Mouse (Mus musculus) heart, adult 2 months (tissue): Measurements from ENCODE around the gene Rgs3. TPM values are rescaled to one million over a fixed set of nuclear protein-coding genes. Genes with fewer than 3 reads are reported as not detected.

ENCODE experiments used
- DNase-seq, 2 experiments: peaks; one replicate each; pipeline ENCODE4 v3.0.0; 2021
- H3K27ac ChIP-seq: fragments of 200-600 bp; 2 replicates; pipeline ENCODE4 v1.8.1; 2022
- H3K27me3 ChIP-seq: fragments of 200-500 bp; 2 replicates; pipeline ENCODE4 v1.6.1; 2012; ENCODE audit warnings: mild to moderate bottlenecking, low read length, inconsistent platforms, mixed read lengths; ENCODE audit not compliant: control insufficient read depth, insufficient read depth
- H3K36me3 ChIP-seq: fragments of 200-500 bp; 2 replicates; pipeline ENCODE4 v1.6.1; 2012; ENCODE audit warnings: low read length, inconsistent platforms; ENCODE audit not compliant: control insufficient read depth, insufficient read depth
- H3K4me1 ChIP-seq: fragments of 200-500 bp; 2 replicates; pipeline ENCODE4 v1.6.1; 2011; ENCODE audit warnings: low read length; ENCODE audit not compliant: control insufficient read depth, insufficient read depth
- H3K4me3 ChIP-seq: fragments of 200-600 bp; 2 replicates; pipeline ENCODE4 v1.8.1; 2022
- H3K79me2 ChIP-seq: fragments of 200-500 bp; replicated peaks from 2 replicates; pipeline ENCODE4 v1.6.1; 2012; ENCODE audit warnings: mild to moderate bottlenecking, inconsistent platforms, low read length, moderate library complexity, mixed read lengths; ENCODE audit not compliant: control insufficient read depth, insufficient read depth
- H3K9ac ChIP-seq: fragments of 200-500 bp; 2 replicates; pipeline ENCODE4 v1.6.1; 2012; ENCODE audit warnings: low read depth, mild to moderate bottlenecking, control low read depth, inconsistent platforms, low read length, mixed read lengths
- CTCF ChIP-seq: fragments of 200-600 bp; IDR thresholded peaks from 2 replicates; pipeline ENCODE4 v1.8.1; 2022; ENCODE audit warnings: antibody characterized with exemption, mild to moderate bottlenecking, moderate library complexity
- EP300 ChIP-seq: fragments of 200-500 bp; IDR thresholded peaks from 2 replicates; pipeline ENCODE4 v1.6.1; 2011; ENCODE audit warnings: low read depth, low read length, control low read depth; ENCODE audit not compliant: insufficient read depth
- POLR2A ChIP-seq: fragments of 200-500 bp; IDR thresholded peaks from 2 replicates; pipeline ENCODE4 v1.6.1; 2011; ENCODE audit warnings: mild to moderate bottlenecking, low read depth, low read length, control low read depth; ENCODE audit not compliant: insufficient read depth
- WGBS: fragments of 180-500 bp; shearing (Covaris S2); methylation state at CpG from one replicate; pipeline ENCODE4 v1.1.7; 2018; 5-methylcytosine and 5-hydroxymethylcytosine counted together
- intact Hi-C: fragments of 180-260 bp; cut with DNase I; formaldehyde crosslinking; loops from one replicate; pipeline ENCODE4 v1.15.1; 2025
- polyA plus RNA-seq: library from polyadenylated mRNA; depleted of rRNA; stranded (reverse); fragments of >200 nt; gene quantifications from 2 replicates; pipeline ENCODE4 v1.2.3, GENCODE M21; 2012
- total RNA-seq, 2 experiments: library from RNA; stranded (reverse); gene quantifications; 2 replicates each; pipeline ENCODE4 v1.2.3; 2021

The Rgs3 gene
- total and polyA plus RNA-seq, 3 experiments = 23.5 to 48.1 (median 33.7) TPM

GRCm38 (mm10) chr4:62516079-62516478, 43.6 kb upstream of the Rgs3 start:
- Histone ChIP-seq H3K4me1 (peaks cover 21% of the 10 kb centered on the region), H3K36me3 (no peaks in the 10 kb centered on the region; the same call in none of the 2 replicates), H3K27ac (peak overlapping the region; percentile 78), H3K27me3 (no peaks in the 10 kb centered on the region), H3K9ac (no peak overlapping the region), H3K79me2 (no peaks in the 10 kb centered on the region), H3K4me3 (no peak overlapping the region; the same call in 1 of the 2 replicates)
- TF ChIP-seq POLR2A = peak; percentile 40; the same call in 1 of the 2 replicates
- peak; percentile 72 for TF ChIP-seq EP300
- TF ChIP-seq CTCF = peak; percentile 47
- WGBS = 34% methylated on average over 2 of the region's 2 CpGs
- intact Hi-C loops = loop anchor here (2.0 to 10.0 kb wide), 5 partner anchors 13 to 889 kb away; partner anchors contain the start of genes Akna, Fkbp15, Hdhd3 and Slc31a1
- DNase-seq = peak; percentile 70 to 81

- Histone ChIP-seq H3K27me3 (no peaks in the 10 kb centered on the region), H3K79me2 (no peaks in the 10 kb centered on the region), H3K4me1 (peaks cover 21% of the 10 kb centered on the region), H3K27ac (peak overlapping the region; percentile 78), H3K36me3 (no peaks in the 10 kb centered on the region; the same call in none of the 2 replicates), H3K9ac (no peak overlapping the region), H3K4me3 (no peak overlapping the region)
- TF ChIP-seq CTCF (no peak), POLR2A (no peak), EP300 (no peak)
- DNase-seq = peak in 1 of 2 experiments; percentile 24
- intact Hi-C loops = loop anchor here (2.0 to 10.0 kb wide), 5 partner anchors 14 to 888 kb away; partner anchors contain the start of genes Akna, Fkbp15, Hdhd3 and Slc31a1
- 43% methylated on average over 1 of the region's 1 CpGs for WGBS
Measured at GRCm38 (mm10) chr4:62516579-62516978, 43.1 kb upstream of the Rgs3 start.

DNA sequence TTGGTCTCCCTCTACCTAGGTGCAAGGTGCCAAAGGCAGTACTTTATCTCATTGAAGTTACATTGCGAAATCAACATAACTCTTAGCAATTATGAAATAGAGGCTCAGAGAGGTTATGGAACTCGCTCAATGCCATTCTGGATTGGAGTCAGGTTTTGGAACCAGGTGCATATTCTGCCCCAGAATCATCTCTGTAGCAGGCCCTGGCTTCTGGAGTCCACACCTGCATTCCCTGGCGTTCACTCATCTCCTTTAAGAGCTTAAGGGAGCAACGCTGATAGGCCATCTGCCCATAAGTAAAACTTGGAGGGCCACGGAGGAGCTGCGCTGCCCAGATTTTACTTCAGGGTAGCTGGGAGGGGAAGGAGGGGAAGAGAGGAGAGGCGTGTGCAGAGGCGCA, 42.6 kb upstream of the Rgs3 start:
- H3K36me3 ChIP-seq = no peaks in the 10 kb centered on the region; the same call in none of the 2 replicates
- peak overlapping the region; percentile 78 for H3K27ac ChIP-seq
- TF ChIP-seq CTCF = no peak
- TF ChIP-seq POLR2A = no peak
- H3K4me1 ChIP-seq = peaks cover 21% of the 10 kb centered on the region
- H3K27me3 ChIP-seq = no peaks in the 10 kb centered on the region
- H3K79me2 ChIP-seq = no peaks in the 10 kb centered on the region
- peak in 1 of 2 experiments; percentile 17 for DNase-seq
- no peak overlapping the region for H3K4me3 ChIP-seq
- WGBS = 85% methylated on average over 8 of the region's 8 CpGs
- H3K9ac ChIP-seq = no peak overlapping the region
- intact Hi-C loops = loop anchor here (2.0 to 10.0 kb wide), 5 partner anchors 14 to 888 kb away; partner anchors contain the start of genes Akna, Fkbp15, Hdhd3 and Slc31a1

DNA sequence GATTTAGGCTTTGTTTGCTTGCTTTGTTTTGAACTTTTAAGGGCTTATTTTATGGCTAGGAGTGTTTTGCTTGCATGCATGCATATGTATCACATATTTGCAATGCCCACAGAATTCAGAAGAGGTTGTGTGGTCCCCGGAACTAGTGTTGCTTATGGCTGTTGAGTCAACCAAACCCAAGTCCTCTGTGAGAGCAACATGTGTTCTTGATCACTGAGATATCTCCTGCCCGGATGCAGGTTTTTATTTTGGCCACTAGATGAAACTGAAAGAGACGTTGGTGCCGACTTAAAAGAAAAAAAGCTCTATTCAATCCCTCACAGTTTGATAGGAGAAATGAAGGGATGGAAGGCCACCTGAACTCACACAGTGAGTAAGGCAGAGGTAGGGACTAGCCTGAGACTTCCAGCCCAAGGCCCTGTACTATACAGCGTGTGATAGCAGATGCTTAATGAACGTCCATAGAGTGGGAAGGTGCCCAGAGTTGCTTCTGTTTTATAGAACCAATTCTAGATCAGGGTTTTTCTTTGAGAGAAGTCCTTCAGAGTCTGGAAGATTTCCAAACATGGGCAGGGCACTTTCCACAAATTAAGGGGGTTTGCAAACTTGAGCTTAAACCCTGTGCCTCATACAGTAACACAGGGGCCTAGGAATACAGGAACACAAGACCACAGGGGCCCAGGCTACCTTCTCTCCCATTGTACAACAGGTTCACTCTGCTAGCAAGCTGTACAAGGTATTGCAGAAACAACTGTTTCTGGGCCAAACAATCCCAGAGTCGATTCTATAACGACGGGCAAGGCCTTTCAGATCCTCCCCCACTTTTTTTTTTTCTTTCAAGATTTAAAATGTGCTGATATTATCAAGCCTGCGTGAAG, 41.9 kb upstream of the Rgs3 start:
- Histone ChIP-seq H3K27ac (peak overlapping the region; percentile 78), H3K9ac (no peak overlapping the region), H3K27me3 (no peaks in the 10 kb centered on the region), H3K4me1 (peaks cover 21% of the 10 kb centered on the region), H3K36me3 (no peaks in the 10 kb centered on the region; the same call in none of the 2 replicates), H3K4me3 (no peak overlapping the region; the same call in 1 of the 2 replicates), H3K79me2 (no peaks in the 10 kb centered on the region)
- TF ChIP-seq POLR2A (no peak), CTCF (no peak), EP300 (no peak)
- peak in 1 of 2 experiments; percentile 17 for DNase-seq
- intact Hi-C loops = loop anchor here (2.0 to 10.0 kb wide), 5 partner anchors 15 to 887 kb away; partner anchors contain the start of genes Akna, Fkbp15, Hdhd3 and Slc31a1
- 61% methylated on average over 10 of the region's 10 CpGs for WGBS

DNA sequence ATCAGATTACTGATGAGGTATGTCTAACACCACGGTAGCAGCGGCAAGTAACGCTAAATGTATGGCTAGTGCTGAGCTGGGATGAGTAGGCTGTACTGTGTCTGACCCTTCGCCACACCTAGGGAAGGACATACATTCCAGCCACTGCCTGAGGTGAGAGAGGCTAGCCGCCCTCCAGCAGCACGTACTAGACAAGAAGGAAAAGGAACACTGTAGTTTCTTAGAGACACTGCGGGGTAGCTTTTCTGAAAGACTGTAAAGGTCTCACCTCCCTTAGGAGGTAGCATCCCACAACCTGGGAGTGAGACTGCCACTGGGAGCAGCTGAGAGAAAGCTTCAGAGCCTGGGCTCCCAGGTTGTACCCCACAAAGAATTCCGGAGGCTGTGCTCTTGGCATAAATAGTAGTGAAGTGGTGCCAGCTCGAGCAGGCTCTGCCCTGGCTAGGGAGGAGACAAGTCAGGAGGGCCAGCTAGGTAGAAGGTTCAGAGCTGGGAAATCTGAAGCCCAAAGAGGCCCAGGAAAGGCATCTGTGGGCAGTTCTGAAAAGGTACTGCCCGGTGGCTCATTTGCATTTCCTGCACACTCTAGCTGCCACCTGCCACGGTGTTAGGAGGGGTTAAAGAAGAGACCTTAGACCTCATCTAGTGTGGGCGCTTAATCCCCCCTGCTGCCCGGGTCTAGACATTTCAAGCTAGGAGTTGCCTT, 41.1 kb upstream of the Rgs3 start:
- H3K36me3 ChIP-seq = no peaks in the 10 kb centered on the region; the same call in none of the 2 replicates
- peak overlapping the region; percentile 88 for H3K4me3 ChIP-seq
- no peaks in the 10 kb centered on the region for H3K27me3 ChIP-seq
- H3K79me2 ChIP-seq = no peaks in the 10 kb centered on the region
- no peak overlapping the region; the same call in 1 of the 2 replicates for H3K9ac ChIP-seq
- peak; percentile 44 to 54 for DNase-seq
- peaks cover 21% of the 10 kb centered on the region for H3K4me1 ChIP-seq
- 43% methylated on average over 13 of the region's 13 CpGs for WGBS
- intact Hi-C loops = loop anchor here (5.0 to 10.0 kb wide), 4 partner anchors 46 to 886 kb away; partner anchors contain the start of genes Akna, Fkbp15, Slc31a1 and Wdr31
- H3K27ac ChIP-seq = peak overlapping the region; percentile 87
- TF ChIP-seq POLR2A = no peak
- no peak for TF ChIP-seq EP300
- TF ChIP-seq CTCF = no peak
